14 mouse cellular contexts compared by ENCODE assay signal in genomic region chr8:86967891-86968311, GRCm38 (mm10).
A peak's percentile ranks its signal among the peaks of the same experiment; 100 is the strongest.
DNase-seq lines count a peak whose midpoint lies in the region; ATAC-seq and TF ChIP-seq lines count a peak whose summit lies in the region.
"Had no signal": no experiment of that assay in that cellular context is flagged by ENCODE, and none has a peak within 500 bp of the region (broad histone marks: within the 10 kb centered on the region; RNA-seq: fewer than 3 reads in every experiment).

No protein-coding gene starts in this region.

- H3K27me3 ChIP-seq in forebrain, embryonic 13.5 days, result no peaks in the 10 kb centered on the region
- H3K27me3 ChIP-seq in intestine, embryonic 16.5 days (replicated peaks; ENCODE audit: control insufficient read depth, insufficient read depth, low read length), result no peaks in the 10 kb centered on the region
- H3K27me3 ChIP-seq: embryonic facial prominence, embryonic 15.5 days had no signal

- no peak for TF ChIP-seq CTCF in gastrocnemius, adult 2 months (IDR thresholded peaks at IDR 0.05)

- no peak overlapping the region for H3K4me3 ChIP-seq in gastrocnemius, adult 2 months
- no peak overlapping the region for H3K4me3 ChIP-seq in forebrain, embryonic 13.5 days
- no peak overlapping the region for H3K4me3 ChIP-seq in intestine, embryonic 16.5 days (ENCODE audit: low read length)
- H3K4me3 ChIP-seq: embryonic facial prominence, embryonic 15.5 days; left cerebral cortex, adult 2 months; myocyte had no signal

- no peak overlapping the region for H3K9ac ChIP-seq in forebrain, embryonic 13.5 days
- no peak overlapping the region for H3K9ac ChIP-seq in intestine, embryonic 16.5 days (ENCODE audit: low read depth, low read length)
- H3K9ac ChIP-seq: embryonic facial prominence, embryonic 15.5 days had no signal

- no peaks in the 10 kb centered on the region for H3K36me3 ChIP-seq in forebrain, embryonic 13.5 days (ENCODE audit: poor library complexity, severe bottlenecking)
- H3K36me3 ChIP-seq in intestine, embryonic 16.5 days (ENCODE audit: control insufficient read depth, insufficient read depth, low read length), result no peaks in the 10 kb centered on the region
- H3K36me3 ChIP-seq: embryonic facial prominence, embryonic 15.5 days had no signal

- 19% methylated on average over 3 of the region's 3 CpGs for WGBS in forebrain, embryonic 13.5 days
- WGBS in intestine, embryonic 16.5 days, result 37% methylated on average over 3 of the region's 3 CpGs

- no peak for ATAC-seq in forebrain, embryonic 13.5 days
- ATAC-seq in intestine, embryonic 16.5 days, result no peak
- ATAC-seq: Patski had no signal

- 0 out of 2 replicates have a peak, but pooled peaks cover under 1% of the 10 kb centered on the region for H3K4me1 ChIP-seq in forebrain, embryonic 13.5 days
- no peaks in the 10 kb centered on the region for H3K4me1 ChIP-seq in intestine, embryonic 16.5 days (ENCODE audit: control insufficient read depth, insufficient read depth, low read length)
- H3K4me1 ChIP-seq: embryonic facial prominence, embryonic 15.5 days had no signal

- H3K9me3 ChIP-seq in forebrain, embryonic 13.5 days (replicated peaks), result no peaks in the 10 kb centered on the region
- H3K9me3 ChIP-seq in intestine, embryonic 16.5 days (ENCODE audit: control insufficient read depth, low read length), result no peaks in the 10 kb centered on the region
- H3K9me3 ChIP-seq: embryonic facial prominence, embryonic 15.5 days had no signal

- peak; percentile 72 for DNase-seq in gastrocnemius, adult 2 months
- DNase-seq in gastrocnemius, postnatal 4 days (ENCODE audit: low spot score in 2 of 2), result no peak
- peak; percentile 99 for DNase-seq in adipocyte (ENCODE audit: low spot score)
- DNase-seq in gastrocnemius, adult 8-10 months (ENCODE audit: low spot score in 2 of 2), result peak; percentile 35 to 73
- DNase-seq in kidney, postnatal 36 days, result peak; percentile 23 to 45
- DNase-seq in left cerebral cortex, adult 9 months (ENCODE audit: low spot score in 2 of 2), result no peak
- DNase-seq: heart, postnatal 4 days; lung, adult 2 months had no signal

- H3K27ac ChIP-seq in gastrocnemius, adult 2 months, result peak overlapping the region; percentile 76
- no peak overlapping the region for H3K27ac ChIP-seq in forebrain, embryonic 13.5 days
- no peak overlapping the region for H3K27ac ChIP-seq in intestine, embryonic 16.5 days (ENCODE audit: low read length)
- H3K27ac ChIP-seq: embryonic facial prominence, embryonic 15.5 days; left cerebral cortex, adult 2 months had no signal

- intact Hi-C loops in gastrocnemius, adult 2 months (cut with DNase I), result no loop called here

- H3K4me2 ChIP-seq in forebrain, embryonic 13.5 days, result no peak overlapping the region
- no peak overlapping the region for H3K4me2 ChIP-seq in intestine, embryonic 16.5 days (ENCODE audit: low read depth, low read length)
- H3K4me2 ChIP-seq: embryonic facial prominence, embryonic 15.5 days had no signal

Comparison
In these comparisons a context has a peak if more than half of its experiments do, and no peak if none do; other contexts are left out.
1. DNase-seq: peak in gastrocnemius, adult 2 months (single experiment), adipocyte (single experiment), gastrocnemius, adult 8-10 months (2 of 2) and kidney, postnatal 36 days (2 of 2); none in gastrocnemius, postnatal 4 days (0 of 2) and left cerebral cortex, adult 9 months (0 of 2).